Mouse (Mus musculus) thymus, postnatal 36 days (tissue): ENCODE measurements around the gene Exph5.

ENCODE experiments used
- DNase-seq, 2 experiments: peaks; one replicate each; pipeline ENCODE4 v3.0.0; 2022; ENCODE audit warnings: mixed read lengths in 2 of 2

The Exph5 gene

DNA sequence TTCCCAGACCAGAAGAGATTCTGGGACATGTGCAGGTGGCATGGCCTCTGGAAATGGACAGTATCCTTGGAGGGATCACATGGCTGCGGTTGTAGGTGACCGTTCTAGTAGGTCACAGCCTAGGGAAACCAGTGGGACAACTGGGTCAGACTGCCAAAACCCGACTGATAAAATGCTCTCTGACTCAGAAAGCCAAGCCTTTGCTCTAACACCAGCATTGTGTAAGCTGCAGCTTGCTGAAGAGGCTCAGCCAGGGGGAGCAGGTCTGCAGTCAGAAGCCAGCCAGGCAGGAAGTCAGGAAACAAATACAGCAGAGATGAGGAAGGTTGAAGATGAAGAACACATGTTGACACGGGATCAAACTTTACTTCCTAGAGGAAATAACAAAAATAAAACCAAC is 74.4 kb downstream of the Exph5 start:
- no peak for DNase-seq

DNA sequence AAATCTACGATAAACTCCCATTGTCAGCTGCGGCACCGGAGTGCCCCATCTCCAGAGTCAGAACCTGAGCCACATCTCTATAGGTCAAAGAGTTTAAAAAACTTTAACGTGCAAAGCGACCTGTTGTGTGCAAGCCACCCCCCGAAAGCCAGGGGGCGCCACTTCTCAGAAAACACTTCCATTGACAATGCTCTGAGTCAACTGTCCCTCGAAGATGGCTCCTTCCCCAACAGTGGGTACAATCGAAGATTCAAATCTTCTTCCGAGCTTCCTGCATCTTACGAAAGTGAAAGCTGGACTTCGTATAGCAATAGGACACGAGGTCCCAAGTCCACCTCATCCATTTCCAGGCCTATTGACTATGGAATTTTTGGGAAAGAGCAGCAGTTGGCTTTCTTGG is 75.3 kb downstream of the Exph5 start:
- DNase-seq: peak; percentile 23 to 33

DNA sequence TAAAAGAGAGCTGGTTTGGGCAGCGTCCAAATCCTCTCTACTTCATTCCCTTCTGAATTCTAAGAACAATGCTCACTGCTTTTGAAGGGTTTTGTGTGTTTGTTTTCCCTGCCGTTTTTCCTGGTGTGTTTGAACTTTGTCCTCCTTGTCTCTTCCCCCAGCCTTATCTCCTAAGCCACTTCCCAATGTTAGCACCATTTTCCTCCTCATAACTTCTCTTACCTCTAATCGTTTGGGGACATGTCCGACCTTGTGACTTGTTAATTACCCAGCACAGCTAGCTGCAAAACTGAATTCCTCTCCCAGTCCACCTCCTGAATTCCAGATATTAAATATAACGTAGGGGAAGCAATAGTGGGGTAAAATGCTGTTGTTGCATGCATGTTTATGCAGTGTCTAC is 76.1 kb downstream of the Exph5 start:
- DNase-seq: no peak

DNA sequence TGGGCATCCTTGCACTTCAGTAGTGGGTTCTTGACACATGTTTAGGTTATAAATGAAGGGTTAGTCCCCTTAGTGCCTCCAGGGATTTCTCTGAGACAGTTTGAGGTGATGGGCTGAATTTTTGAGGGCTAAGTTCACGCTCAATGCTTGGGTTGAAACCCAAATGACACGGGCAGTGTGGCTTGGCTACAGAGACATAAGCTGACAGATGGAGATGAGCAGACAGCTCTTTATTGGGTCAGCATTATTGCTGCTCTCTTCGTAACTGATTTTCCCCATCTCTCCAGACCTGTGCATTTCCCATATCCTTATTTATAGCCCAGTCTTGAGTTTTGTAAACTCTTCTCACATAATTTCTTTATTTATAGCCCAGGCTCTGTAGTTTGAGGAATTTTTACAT is 76.7 kb downstream of the Exph5 start:
- no peak for DNase-seq

DNA sequence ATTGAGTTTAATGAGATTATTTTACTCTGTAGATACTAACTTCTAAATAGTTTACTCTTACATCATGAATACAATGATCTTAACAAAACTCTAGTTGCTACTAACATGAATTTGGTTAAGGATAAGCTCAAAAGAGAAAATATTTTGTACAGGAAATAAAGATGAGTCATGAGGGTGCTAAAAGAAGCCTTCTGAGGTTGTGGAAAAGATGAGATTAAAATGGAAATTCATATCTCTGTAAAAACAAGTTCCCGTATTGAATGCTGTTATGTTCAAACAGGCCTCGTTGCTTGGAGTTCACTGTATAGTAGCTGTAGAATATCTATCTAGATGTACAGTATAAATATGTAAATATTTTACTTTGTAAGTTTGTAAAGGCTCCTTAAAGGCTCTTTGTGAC is 79.1 kb downstream of the Exph5 start:
- DNase-seq: no peak

DNA sequence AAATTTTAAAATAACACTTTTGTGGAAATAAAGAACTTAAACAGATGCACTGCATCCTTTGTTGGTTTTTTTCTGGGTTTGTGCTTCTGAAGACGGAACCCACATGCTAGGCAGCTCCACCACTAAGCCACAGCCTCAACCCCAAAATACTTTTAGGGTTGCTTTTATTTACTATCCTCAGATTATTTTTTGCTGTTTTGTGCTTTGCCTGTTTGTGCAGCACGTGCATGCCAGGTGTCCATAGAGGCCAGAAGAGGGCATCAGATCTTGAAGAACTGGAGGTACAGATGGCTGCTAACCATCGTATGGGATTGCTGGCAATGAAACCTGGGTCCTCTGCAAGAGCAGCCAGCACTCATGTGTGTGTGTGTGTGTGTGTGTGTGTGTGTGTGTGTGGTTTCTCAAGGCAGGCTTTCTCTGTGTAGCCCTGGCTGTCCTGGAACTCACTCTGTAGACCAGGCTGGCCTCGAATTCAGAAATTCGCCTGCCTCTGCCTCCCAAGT is 79.7 kb downstream of the Exph5 start:
- DNase-seq: no peak

DNA sequence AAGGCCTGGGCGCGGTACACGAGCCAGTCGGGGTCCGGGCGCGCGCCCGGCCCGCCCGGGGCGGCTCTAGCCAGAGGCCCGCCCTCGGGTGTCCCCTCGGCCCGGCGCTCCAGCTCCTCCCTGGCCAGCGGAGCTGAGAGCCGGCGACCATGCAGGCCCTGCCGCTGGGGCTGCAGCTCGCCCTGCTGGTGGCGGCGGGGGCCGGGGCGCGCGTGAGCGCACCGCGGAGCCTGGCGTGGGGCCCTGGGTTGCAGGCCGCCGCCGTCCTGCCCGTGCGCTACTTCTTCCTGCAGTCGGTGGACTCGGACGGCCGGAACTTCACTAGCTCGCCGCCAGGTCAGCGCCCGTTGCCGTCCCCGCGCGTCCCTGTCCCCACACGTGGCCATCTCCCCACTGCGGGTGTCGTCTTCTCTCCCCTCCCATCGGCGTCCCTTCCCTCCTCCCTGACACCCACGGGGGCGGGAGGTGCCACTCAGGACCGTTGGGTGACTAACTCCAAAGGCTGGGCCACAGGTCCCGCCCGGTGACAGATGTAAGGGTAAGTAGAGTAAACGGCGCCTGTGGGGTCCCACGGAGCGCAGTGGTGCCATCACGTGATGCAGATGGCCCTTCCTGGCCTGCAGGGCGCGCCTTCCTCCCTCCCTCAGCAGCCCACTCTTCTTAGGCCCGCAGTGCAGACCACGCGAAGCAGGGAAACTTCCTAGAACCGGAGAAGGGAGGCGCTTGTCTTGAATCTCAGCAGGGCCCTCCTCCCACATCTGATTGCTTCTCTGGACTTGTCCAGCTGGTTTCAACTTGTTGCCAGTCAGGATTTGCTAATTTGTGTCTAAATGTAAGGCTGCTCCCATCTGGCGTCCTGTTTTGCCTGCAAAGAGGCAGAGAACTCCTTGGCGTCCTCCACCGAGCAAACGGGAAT is 82.7 kb downstream of the Exph5 start, which contains the start of gene Kdelc2:
TSS of gene Kdelc2 (plus strand) at position 75 of the 916 bp plus-strand sequence.
- peak; percentile 21 to 25 for DNase-seq

DNA sequence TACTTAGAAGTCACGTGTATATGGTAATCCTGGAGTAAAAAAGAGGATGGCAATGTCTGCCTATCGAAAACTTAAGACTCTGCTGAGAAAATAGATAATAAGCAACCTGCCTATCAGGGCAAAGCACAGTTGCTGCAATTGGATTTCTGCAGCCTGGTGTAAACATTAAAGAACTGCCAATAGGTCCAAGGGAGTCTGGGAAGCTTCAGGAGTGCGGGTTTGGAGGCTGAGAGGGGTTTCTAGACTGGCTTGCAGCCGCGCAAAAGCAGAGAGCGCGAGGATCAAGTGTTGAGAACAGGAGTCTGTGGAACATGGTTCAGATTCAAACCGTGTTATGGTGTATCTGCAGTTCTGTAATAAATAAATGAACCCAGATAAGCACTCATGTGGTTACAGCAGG is 83.4 kb downstream of the Exph5 start:
- DNase-seq: no peak

DNA sequence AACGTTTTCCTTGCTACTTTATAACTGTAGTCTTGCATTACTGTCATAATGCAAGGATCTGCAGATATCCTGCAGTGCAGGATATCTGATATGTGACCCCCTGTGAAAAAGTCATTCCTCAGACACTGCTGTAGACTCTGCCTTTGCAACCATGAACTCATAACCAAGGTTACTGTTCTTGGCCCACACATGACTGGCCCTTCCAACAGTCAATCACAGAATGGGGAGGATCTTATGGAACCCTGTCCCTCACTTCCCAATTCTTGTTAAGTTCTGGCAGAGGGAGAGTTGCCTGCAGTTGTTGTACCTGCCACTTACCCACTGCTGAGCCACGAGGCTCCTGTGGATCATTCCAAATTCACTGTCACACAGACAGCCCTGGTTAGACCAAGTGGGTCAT is 86.0 kb downstream of the Exph5 start:
- DNase-seq: no peak

DNA sequence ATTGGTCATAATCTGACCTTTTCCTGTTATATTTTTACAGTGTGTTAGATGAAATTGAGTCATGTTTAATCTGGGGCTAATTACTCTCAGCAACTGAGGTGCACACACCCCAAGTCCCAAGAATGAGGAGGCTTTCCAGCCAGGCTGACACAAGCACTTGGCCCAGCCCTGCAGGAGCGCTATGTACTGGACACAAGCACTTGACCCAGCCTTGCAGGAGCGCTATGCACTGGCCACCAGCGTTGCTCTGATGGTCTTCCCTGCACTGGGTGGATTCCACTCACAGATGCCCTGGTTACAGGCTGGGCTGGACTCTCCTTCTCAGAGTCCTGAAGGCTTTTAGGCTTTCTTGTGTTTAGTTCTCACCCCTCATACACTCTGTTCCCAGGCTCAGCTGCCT is 87.6 kb downstream of the Exph5 start:
- no peak for DNase-seq

DNA sequence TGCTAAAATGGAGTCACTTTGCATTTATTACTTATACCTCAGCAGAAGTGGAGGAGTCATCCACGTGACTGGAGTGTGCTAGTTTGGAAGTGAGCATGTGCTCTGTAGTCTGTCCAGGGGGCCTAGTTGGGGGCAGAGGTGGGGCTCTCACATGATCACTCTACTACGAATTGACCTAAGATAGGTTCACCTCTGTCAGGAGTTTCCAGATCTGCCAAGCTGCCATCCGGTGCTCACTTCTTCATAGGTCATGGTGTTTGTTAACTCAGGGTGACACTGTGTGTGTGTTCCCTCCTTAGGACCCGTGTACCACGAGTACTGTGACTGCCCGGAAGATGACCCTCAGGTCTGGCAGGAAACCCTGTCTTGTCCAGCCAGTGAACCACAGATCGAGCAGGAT is 88.7 kb downstream of the Exph5 start:
- no peak for DNase-seq

DNA sequence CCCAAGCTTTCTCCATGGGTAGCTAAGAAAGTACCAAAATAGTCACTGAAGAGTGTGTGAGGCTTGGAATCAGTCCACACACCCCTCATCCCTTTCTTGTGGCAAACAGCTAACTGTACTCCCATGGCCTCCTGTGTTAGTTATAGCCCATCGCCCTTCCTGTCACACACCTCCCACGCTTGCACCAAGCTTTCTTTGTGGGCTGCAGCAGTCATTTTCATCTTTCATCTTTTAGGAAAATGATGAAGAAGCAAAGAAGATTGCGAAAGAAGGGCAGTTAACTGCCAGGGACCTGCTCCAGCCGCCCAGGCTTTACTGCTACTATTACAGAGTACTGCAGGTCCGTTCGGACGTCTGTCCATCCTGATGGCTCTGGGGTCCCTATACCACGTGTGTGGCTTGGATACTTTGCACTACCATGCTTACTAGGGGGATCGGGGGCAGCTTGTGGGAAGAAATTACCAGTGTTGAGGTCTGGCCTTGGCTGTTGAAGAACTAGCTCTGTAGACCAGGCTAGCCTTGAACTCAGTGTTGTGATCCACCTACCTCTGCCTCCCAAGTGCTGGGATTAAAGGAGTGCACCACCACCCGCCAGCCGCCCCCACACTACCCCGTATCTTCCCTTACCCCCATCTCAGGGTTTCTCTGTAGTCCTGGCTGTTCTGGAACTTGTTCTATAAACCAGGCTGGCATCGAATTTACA is 96.4 kb downstream of the Exph5 start:
- DNase-seq: no peak

DNA sequence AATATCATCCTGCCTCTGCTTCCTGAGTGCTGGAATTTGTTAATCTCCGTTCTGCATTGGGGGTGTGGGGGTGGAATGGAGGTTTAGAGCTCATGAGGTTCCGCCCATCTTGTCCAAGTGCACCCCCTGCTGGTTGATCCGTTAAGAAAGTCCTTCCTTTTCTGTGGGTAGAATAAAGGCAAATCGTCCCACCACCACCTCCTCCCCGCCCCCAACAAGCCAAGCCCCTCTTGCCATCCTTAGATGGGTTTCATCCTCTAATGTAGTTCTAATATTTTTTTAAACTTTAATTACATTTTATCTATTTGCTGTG is 96.9 kb downstream of the Exph5 start:
- peak; percentile 53 to 63 for DNase-seq

DNA sequence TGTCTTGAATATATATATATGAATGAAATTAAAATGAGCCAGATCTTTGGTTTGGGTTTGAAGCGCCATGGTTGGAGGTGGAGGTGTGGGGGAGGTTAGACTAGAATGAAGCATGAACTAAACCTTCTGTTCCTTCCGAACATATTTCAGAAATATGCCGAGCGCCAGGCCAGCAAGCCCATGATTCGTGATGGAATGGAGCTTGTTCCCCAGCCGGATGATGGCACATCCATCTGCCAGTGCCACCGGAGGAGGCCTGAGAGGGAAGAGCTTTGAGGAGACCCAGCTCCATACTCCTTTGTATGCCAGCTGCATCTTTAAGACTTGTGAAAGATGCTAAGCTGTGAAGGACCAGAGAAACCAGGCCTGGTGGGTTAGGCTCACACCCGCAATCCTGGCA is 98.1 kb downstream of the Exph5 start:
- no peak for DNase-seq

DNA sequence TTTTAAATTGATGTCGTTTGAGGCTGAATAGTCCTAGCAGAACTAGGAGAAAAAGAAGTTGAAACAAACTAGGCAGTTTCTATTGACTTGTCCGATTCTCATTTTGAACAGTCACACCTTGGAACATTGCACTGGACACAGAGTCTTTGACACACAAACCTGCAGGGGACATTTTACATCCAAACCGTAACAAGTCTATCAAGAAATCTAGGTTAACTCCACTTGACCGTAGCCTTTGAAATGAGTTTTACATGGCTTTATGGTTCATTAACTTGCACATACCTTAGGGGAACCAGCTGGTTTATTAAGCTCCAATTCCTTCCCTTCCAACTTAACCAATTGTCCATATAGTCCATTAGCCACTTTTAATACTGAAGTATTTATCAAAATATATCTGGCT is 99.2 kb downstream of the Exph5 start:
- DNase-seq: no peak

DNA sequence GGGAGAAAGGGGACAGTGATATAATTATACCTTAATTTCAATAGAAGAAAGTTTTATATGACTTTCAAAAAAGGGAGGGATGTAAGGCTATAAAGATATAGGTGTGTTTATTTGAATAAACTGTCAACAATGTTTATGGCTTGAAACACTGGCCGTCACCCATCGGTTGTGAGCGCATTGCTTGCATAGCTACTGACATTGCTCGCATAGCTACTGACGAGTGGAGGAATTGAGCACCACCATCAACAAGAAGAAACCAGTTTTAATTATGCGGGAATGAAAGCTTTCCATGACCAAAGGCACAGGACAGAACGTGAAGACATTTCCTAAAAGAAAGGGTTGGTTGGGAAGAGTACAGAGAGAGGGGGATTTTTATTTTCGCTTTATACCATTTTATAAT is 99.7 kb downstream of the Exph5 start:
- DNase-seq: no peak

DNA sequence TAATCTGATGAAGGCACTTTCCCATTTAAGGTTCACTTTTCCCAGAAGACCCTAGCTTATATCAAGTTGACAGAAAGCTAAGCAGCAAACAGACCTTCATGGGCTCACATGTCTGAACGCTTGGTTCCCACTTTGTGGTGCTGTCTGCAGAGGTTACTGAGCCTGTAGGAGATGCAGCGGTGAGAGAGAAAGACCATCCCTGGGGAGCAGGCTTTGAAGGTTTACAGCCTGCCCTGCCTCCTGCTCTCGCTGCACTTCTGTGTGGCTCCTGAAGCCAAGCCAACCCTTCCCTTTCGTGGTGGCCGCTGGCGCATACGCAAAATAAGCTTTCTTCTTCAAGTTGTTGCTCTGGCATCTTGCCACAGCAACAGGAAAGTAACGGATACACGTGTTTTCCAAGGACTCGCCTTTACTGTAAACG is 100.8 kb downstream of the Exph5 start, which contains the start of gene 4930550C14Rik:
TSS of gene 4930550C14Rik (plus strand) at position 35 of the 421 bp plus-strand sequence.
- DNase-seq: no peak

DNA sequence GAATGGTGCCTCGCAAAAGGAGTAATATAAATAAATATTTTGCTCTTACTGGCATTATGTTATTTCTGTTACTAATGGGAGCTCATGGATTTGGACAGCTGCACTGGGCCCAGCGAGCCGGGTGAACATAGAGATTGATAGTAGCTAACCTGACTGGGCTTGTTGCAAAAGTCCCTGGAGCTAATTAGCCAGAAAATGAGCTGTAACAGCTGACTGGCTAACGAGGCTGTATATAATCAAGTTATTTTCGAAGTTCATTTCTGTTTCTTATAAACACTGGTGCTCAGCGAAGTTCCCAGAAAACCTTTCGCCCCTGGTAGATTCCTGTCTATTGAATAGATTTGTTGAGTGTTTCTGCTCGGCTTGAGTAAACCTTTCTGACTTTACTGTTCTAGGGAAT is 101.5 kb downstream of the Exph5 start:
- no peak for DNase-seq

DNA sequence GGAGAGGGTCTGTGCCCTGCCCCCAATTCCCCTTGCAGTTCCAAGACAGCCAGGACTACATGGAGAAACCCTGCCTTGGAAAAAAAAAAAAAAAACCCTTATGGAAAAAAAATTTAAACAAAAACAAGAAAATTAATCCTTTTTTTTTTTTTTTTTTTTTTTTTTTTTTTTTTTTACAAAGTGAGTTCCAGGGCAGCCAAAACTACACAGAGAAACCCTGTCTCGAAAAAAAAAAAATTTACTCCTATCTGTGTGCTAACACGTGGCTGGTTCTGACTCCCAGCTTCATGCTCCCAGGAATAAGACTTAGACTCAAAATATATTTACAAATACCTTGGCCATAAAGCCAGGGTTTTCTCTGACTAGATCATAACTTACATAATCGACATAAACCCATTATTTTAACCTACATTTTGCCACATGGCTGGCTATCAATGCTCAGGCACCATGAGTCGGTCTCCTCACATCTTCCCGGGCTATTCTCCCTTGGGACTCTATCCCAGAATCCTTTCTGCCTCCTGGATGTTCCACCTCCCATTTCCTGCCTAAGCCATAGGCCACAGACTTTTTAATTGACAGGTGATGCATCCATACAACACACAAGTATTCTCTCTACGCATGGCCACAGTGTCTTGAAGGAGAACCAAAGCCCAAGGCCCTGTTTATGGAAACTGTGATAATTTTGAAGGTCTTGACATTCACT is 102.7 kb downstream of the Exph5 start:
- no peak for DNase-seq

DNA sequence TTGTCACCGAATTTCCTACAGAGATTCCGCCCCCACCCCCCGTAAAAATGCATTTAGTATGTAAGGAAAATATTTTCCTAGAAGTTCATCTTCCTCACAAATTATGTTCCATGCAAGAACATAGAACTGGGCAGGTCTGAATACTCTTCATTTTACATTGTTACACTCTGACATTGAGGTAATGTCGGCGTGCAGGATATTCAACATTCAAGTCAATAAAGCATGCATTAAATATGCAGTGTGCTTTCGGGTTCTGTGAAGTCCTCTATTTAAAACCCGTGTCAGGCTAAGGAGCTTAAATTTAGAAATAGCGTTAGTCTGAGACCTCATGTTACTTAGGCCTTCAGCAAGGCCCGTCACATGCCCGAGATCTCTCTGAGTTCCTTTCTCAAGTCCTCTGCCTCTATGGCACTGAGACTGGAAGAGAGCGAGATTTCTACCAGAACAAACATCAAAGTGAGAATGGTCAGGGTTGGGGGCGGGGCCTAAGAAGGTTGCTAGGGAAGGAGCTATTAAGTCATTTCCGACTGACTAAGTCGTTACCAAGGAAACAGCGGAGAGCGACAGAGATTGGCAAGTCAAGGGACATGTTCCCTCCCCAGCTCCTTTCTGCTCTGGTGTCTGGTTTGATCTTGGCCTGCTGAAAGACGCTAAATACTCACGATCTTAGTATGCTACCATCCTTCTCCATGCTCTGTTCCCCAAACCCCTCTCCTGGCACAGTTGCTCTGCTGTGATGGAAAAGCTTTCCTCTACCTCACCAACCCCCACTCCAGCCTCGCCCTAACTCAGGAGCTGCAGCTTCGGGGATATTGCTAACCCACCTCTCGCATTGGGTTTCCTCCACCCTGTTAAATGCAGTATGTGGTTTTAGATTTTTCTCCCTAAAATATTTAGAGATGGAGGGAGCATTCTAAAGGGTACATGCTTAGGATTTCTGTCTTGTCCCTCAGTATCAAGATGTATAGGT is 103.6 kb downstream of the Exph5 start:
- peak; percentile 79 to 84 for DNase-seq

DNA sequence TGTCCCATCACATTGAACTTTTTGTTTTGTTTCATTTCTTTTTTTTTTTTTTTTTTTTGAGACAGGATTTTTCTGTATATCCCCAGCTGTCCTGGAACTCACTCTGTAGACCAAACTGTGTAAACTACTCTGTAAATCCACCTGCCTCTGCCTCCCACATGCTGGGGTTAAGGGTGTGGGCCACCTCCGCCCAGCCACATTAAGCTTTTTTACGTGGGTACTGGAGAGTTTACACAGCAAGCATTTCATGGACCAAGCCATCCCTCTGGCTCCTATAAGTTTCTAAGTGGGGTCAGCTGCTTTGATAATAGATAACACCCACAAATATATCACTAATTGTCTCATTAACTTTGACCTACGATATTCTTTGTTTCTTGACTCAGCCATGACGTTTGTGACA is 107.1 kb downstream of the Exph5 start:
- no peak for DNase-seq

DNA sequence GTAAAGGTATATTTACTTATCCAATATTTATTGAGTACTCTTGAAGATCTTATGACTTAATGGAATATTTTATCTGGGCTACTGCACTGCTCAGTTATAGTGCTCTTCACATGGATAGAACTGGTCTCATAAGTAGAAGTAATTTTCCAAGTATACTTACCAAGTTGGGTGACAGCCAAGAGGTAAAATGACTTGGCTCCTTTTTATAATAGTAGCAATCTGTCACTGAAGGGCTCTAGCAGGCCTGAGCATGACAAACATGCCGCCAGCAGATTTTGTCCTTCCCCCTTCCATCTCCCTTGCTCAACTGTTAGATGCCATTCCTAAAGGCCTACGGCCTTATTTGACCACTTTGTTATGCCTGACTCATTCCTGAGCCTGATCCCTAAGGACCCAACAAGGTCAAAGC is 107.5 kb downstream of the Exph5 start:
- no peak for DNase-seq
